Mouse (Mus musculus): ENCODE measurements around the gene Fos.

Gene Fos

DNA sequence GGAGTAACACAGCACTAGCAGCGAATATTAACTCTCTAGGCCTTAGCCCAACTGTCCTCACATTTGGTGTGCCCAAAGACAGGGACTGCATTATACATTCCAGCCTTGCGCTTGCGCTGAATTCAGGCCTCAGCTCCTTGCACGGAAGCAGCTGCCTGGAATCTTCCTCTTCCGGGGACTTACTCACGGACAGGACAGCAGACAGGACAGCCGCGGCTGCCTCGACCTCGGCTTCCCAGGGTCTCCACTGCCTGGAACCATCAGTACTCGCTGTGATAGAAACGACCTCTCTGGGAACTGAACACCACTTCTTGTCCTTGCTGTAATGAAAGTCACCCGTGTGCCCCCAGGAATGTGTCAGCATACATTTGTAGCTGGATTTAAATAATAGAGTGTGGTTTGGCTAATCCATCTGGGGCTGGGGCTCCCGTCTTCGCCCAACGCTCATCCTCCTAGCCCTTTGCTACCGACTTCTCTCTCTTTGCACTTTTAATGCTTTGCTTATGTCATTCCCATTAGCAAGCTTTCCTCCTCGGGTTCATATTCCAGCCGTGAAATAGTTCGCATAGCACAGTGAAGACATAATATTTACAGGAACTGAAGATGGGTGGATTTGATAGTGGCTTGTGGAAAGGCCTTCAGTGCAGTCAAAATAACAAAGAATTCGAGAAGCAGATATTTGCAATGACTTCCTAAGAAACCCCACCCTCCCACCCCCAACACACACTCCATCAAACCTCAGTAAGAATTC lies 11.6 kb upstream of the Fos start:
- no peak for DNase-seq (ENCODE audit: extremely low spot score, low read depth, low spot score)

DNA sequence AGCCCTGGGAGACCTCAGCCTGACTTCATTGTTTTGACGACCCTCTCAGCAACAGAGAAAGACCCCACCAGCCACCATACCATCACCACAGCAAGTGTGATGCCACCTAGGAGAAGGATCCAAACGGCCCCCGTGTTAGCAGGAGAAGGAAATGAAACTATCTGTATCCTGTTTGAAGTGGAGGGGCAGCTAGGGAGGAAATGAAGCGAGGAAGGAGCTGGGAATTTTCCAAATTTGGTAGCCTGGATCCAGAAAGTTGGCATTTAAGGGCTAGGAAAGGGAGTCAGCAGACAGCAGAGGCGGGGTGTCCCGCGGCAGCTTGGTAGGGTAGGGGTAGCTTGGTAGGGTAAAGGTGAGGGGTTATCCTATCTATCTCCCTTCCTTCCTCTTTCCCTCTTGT lies 10.9 kb upstream of the Fos start:
- no peak for DNase-seq (ENCODE audit: extremely low spot score, low read depth, low spot score)

- no peak for DNase-seq (ENCODE audit: extremely low spot score, low read depth, low spot score)
Measured at GRCm38 (mm10) chr12:85464431-85464830, 9.3 kb upstream of the Fos start.

DNA sequence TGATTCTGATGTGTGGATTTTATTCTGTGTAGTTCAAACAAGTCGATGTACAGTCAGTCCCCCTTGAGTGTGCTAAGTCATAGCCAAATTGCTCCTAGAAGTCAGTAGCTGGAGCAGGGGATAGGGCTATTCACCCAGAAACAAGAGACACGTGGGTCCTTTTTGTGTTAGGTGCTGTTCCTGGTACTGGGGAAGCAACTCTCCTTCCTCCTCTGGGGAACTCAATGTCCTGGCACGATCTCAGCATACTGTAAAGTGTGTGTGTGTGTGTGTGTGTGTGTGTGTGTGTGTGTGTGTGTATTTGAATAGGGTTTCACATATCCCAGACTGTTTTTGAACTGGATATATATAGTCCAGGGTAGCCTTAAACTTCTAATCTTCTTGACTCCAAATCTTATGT lies 8.8 kb upstream of the Fos start:
- DNase-seq (ENCODE audit: extremely low spot score, low read depth, low spot score) = no peak

DNA sequence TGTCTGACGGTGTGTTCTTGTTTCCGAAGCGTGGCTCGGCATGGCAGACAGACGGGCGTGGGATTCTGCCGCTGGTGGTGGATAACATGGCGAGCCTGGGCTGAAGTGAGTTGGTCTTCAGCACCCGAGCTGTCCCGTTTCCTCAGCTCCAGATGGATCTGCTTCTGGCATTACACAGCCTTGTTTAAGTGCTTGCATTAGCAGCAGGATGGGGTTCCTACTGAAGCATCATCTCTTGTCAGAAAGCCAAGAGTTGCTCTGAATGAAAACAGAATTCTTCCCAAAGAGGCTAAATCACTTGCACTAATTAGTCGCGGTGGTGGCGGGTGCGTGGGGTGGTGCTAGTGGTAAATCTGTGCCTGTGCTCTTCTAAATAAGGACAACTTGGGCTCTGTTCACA lies 5.8 kb upstream of the Fos start:
- no peak for DNase-seq (ENCODE audit: extremely low spot score, low read depth, low spot score)

DNA sequence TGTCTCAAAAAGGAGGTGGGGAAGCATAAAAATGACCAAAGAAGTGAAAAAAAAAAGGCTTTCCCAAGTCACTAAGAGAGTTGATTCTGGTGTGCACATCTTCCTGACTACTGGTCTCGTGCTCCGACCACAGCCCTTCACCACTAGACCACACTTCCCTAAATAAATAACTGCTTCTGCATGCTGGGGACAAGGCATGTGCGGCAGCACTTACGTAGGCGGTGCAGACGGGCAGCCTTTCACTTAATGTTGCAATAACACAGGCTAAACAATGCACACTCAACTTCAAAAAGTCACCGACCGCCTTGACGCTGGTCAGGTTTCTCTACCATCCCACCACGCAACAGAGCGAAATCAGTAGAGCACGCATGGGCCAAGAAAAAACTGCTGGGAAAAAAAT lies 5.0 kb upstream of the Fos start:
- no peak for DNase-seq (ENCODE audit: extremely low spot score, low read depth, low spot score)

- DNase-seq (ENCODE audit: extremely low spot score, low read depth, low spot score) = no peak
Measured at GRCm38 (mm10) chr12:85471920-85472655, 1.6 kb upstream of the Fos start.

- no peak for DNase-seq (ENCODE audit: extremely low spot score, low read depth, low spot score)
Measured at GRCm38 (mm10) chr12:85472656-85473410, 857 bp upstream of the Fos start.

GRCm38 (mm10) chr12:85474298-85475231 lies 875 bp downstream of the Fos start:
- no peak for DNase-seq (ENCODE audit: extremely low spot score, low read depth, low spot score)

GRCm38 (mm10) chr12:85475232-85475919 lies 1.7 kb downstream of the Fos start:
- DNase-seq (ENCODE audit: extremely low spot score, low read depth, low spot score) = no peak

- no peak for DNase-seq (ENCODE audit: extremely low spot score, low read depth, low spot score)
Measured at GRCm38 (mm10) chr12:85475920-85476828, 2.5 kb downstream of the Fos start.

DNA sequence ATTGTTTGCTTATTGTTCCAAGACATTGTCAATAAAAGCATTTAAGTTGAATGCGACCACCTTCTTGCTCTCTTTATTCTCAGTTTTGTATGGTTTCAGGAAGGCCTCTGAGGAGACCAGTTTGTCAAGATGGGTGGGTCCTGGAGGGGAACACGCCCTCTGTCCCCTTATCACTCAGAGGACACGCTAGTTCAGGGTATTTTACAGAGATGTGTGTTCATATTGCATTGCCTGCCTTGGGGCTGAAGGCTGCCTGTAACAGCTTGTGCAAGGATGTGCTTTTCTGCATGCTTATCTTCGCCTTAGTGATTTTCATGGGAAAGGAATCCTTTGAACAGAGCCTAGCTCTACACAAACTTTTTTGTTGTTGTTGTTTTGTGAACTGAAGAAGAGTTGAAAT lies 3.5 kb downstream of the Fos start:
- DNase-seq (ENCODE audit: extremely low spot score, low read depth, low spot score) = no peak

DNA sequence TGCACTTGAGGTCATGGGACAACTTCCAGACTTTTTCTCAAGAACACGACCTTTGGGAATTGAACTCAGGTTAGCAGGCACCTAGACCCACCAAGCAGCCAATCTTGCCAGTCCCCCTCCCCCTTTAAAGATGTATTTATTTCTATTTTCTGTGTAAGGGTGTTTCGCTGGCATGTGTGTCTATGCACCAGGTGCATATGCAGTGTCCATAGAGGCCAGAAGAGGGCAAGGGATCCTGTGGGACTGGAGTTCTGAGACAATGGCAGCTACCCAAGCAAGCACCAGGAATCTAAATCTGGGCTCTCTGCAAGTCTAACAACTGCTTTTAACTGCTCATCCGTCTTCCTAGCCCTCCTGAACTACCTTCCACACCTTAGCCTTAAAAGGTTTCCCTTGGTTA lies 4.1 kb downstream of the Fos start:
- no peak for DNase-seq (ENCODE audit: extremely low spot score, low read depth, low spot score)

DNA sequence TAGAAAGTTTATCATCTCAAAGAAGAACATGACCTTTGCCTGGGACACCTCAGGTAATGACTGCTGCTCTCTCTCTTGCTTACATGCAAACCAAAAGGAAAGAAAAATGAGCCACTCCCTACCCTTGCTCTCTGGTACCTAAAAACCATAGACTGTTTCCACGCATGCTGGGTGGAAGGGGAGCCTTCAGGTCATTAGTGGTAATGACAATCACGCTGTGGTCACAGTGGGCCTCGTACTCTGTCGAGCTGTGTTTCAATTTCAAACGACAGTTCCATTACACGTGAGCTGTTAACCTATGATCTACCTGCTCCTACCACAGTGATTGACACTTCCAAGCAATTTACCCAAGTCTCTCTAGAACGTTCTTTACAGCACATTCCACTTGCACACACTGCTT lies 5.0 kb downstream of the Fos start:
- no peak for DNase-seq (ENCODE audit: extremely low spot score, low read depth, low spot score)

DNA sequence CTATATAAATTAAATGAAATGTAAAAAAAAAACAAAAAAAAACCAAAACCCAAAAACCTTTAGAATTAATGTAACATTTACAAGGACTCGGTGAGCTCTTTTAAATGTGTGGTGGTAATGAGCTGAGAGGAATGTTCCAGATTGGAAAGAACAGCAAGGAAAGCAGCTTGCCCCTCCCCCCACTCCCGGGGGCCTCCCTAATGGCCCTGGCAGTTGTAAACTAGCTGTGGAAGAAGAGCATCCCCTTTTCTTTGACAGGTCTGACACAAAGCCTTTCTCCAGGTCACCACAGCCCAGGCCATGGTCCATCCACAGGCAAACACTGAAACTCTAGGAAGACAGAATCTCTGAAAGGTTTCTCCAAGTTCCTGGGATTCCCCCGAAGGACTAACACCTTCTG lies 5.5 kb downstream of the Fos start:
- DNase-seq (ENCODE audit: extremely low spot score, low read depth, low spot score) = no peak

GRCm38 (mm10) chr12:85483155-85483554 lies 9.5 kb downstream of the Fos start:
- no peak for DNase-seq (ENCODE audit: extremely low spot score, low read depth, low spot score)

GRCm38 (mm10) chr12:85484655-85485054 lies 11.0 kb downstream of the Fos start:
- DNase-seq (ENCODE audit: extremely low spot score, low read depth, low spot score) = no peak

DNA sequence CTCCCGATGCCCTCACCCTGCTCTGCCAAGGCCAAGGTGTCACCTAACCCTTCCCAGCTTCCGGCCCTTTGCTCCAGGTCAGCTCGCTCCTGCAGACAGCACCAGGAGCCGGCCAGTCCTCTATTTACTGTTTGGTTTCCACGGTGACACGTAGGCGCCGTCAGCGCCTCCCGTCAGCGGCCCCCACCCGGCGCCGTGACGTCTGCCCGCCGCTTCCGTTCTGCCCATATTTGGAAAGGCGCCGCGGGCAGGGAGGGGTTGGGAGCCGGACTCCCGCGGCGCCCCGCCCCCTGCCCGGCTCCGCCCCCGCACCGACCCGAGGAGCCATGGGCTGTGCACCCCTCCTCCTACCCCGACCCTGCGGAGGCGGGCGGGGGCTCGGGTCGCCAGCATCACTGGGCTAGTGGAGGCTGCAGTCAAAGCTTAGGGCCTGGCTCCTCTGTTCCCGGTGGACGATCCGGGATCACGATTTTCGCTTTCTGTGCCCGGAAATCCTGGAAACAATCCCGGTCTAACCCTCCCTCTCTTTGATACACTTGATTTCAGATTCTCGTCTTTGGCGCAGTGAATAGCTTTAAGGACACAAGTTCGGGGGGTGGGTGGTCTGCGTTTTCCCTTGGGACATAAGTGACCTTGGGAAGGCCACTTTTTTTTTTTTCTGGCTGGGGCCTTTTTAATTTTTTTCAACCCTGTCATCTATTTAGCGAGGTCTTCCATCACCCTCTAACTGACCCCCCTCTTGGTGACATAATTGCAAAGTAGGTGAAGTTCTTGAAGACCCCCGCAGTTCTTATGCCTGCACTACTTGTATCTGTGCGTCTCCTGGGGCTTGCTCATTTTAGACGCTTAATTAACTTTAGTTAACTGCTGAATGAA lies 12.4 kb downstream of the Fos start:
- no peak for DNase-seq (ENCODE audit: extremely low spot score, low read depth, low spot score)

Data from hindlimb bud, embryonic 11.5 days (tissue).